Mouse (Mus musculus) liver, adult 2 months (tissue): ENCODE measurements at regions not wholly inside any gene's neighbourhood (a gene's known extent, or its start where the extent isn't known, plus 50 kb on each side); places are given as distances from the start of the nearest gene placed in this dataset.

Experiments
- DNase-seq: peaks from one replicate; pipeline ENCODE4 v3.0.0-alpha.2; 2011; ENCODE audit warnings: low read depth, low spot score; ENCODE audit errors: extremely low read depth
- H3K27ac ChIP-seq: fragments of 200-500 bp; replicated peaks from 2 replicates; pipeline ENCODE4 v1.5.1; 2012; ENCODE audit warnings: low read depth, mild to moderate bottlenecking, control low read depth, inconsistent platforms, low read length; ENCODE audit not compliant: insufficient read depth
- H3K27me3 ChIP-seq: fragments of 200-500 bp; 2 replicates; pipeline ENCODE4 v1.6.1; 2012; ENCODE audit warnings: mild to moderate bottlenecking, moderate library complexity, low read length, inconsistent platforms; ENCODE audit not compliant: control insufficient read depth, insufficient read depth
- H3K36me3 ChIP-seq: fragments of 200-500 bp; 2 replicates; pipeline ENCODE4 v1.6.1; 2012; ENCODE audit warnings: low read length, inconsistent platforms; ENCODE audit not compliant: control insufficient read depth, insufficient read depth
- H3K4me1 ChIP-seq: fragments of 200-500 bp; 2 replicates; pipeline ENCODE4 v1.6.1; 2011; ENCODE audit warnings: low read length; ENCODE audit not compliant: control insufficient read depth, insufficient read depth
- H3K4me3 ChIP-seq: fragments of 200-500 bp; 2 replicates; pipeline ENCODE4 v1.5.1; 2011; ENCODE audit warnings: low read depth, mild to moderate bottlenecking, control low read depth, low read length, moderate library complexity; ENCODE audit not compliant: insufficient read depth
- H3K79me2 ChIP-seq: fragments of 200-500 bp; 2 replicates; pipeline ENCODE4 v1.6.1; 2012; ENCODE audit warnings: inconsistent platforms, mild to moderate bottlenecking, low read length, moderate library complexity; ENCODE audit not compliant: control insufficient read depth, insufficient read depth
- H3K9ac ChIP-seq: fragments of 200-500 bp; 2 replicates; pipeline ENCODE4 v1.6.1; 2012; ENCODE audit warnings: low read depth, mild to moderate bottlenecking, control low read depth, inconsistent platforms, low read length
- CTCF ChIP-seq: fragments of 200-500 bp; IDR thresholded peaks from 2 replicates; pipeline ENCODE4 v1.5.1; 2011; ENCODE audit warnings: low read depth, low read length, control low read depth
- POLR2A ChIP-seq: fragments of 200-500 bp; IDR thresholded peaks from 2 replicates; pipeline ENCODE4 v1.6.1; 2011; ENCODE audit warnings: low read length, control low read depth; ENCODE audit not compliant: insufficient read depth; ENCODE audit errors: extremely low read depth
- WGBS: fragments of 180-500 bp; shearing (Covaris S2); methylation state at CpG from one replicate; pipeline ENCODE4 v1.1.7; 2018; 5-methylcytosine and 5-hydroxymethylcytosine counted together

GRCm38 (mm10) chr17:49149896-49150295 lies 217.7 kb downstream of the Lrfn2 start:
- no peak for DNase-seq
- WGBS, result 83% methylated on average over 4 of the region's 4 CpGs
- Histone ChIP-seq H3K4me3 (no peak overlapping the region), H3K27me3 (no peaks in the 10 kb centered on the region), H3K4me1 (no peaks in the 10 kb centered on the region), H3K36me3 (no peaks in the 10 kb centered on the region), H3K79me2 (no peaks in the 10 kb centered on the region), H3K27ac (no peak overlapping the region), H3K9ac (no peak overlapping the region)
- TF ChIP-seq POLR2A, result no peak
- no peak for TF ChIP-seq CTCF

DNA sequence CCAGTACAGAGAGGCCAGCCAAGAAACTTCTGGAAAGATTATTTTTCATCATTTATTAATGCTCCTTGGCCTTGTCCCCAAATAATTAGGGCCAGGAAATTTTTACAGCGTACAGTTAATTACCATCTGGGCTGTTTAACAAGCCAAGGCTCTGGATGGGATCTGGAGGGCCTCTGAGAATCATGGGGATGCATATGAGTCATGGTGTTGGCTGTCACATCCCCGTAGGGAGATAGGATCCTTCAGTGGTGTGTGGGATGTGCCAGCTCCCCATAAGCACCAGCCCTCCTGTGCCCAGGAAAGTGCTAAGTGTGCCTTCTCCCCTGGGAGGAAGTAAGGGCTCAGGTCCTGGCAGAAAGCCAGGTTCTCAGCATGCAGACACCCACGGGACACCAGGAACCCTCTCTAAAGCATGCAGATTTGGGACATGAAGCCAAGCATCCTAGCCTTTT lies 218.8 kb downstream of the Lrfn2 start:
- no peaks in the 10 kb centered on the region for H3K4me1 ChIP-seq
- H3K27ac ChIP-seq, result no peak overlapping the region
- H3K4me3 ChIP-seq, result no peak overlapping the region
- no peak overlapping the region for H3K9ac ChIP-seq
- no peaks in the 10 kb centered on the region for H3K27me3 ChIP-seq
- no peaks in the 10 kb centered on the region for H3K36me3 ChIP-seq
- DNase-seq, result peak; percentile 35
- no peaks in the 10 kb centered on the region for H3K79me2 ChIP-seq
- 61% methylated on average over 3 of the region's 3 CpGs for WGBS
- TF ChIP-seq CTCF, result no peak
- TF ChIP-seq POLR2A, result no peak

DNA sequence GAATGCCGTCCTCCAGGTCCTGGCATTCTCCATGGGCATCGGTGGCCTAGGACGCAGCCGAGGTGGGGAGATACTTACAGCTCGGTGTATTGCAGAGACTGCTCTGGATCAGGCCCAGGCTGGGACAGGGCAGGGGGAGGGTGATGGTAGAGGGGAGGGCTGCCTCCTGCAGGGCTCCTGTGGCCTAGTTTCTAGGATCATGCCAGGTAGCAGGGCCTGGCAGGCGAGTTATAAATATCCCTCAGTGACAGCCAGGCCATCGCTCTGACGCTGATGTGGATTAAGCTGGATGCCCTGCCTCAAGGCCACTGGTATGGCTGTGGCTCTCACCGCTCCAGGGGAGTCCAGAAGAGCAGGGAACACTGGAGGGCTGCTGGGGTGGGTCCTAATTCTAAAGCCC lies 221.8 kb downstream of the Lrfn2 start:
- no peak for DNase-seq
- 83% methylated on average over 9 of the region's 9 CpGs for WGBS
- Histone ChIP-seq H3K79me2 (no peaks in the 10 kb centered on the region), H3K27me3 (no peaks in the 10 kb centered on the region), H3K9ac (no peak overlapping the region), H3K4me3 (no peak overlapping the region), H3K27ac (no peak overlapping the region), H3K4me1 (no peaks in the 10 kb centered on the region), H3K36me3 (no peaks in the 10 kb centered on the region)
- TF ChIP-seq POLR2A (no peak), CTCF (no peak)

- no peak for DNase-seq
- no peaks in the 10 kb centered on the region for H3K4me1 ChIP-seq
- H3K36me3 ChIP-seq, result no peaks in the 10 kb centered on the region
- TF ChIP-seq CTCF, result no peak
- no peak overlapping the region for H3K4me3 ChIP-seq
- H3K27me3 ChIP-seq, result no peaks in the 10 kb centered on the region
- no peak overlapping the region for H3K9ac ChIP-seq
- 76% methylated on average over 9 of the region's 9 CpGs for WGBS
- H3K27ac ChIP-seq, result no peak overlapping the region
- no peaks in the 10 kb centered on the region for H3K79me2 ChIP-seq
These were observed 222.9 kb downstream of the Lrfn2 start for GRCm38 (mm10) chr17:49155001-49155515.

- Histone ChIP-seq H3K79me2 (no peaks in the 10 kb centered on the region), H3K27ac (no peak overlapping the region), H3K27me3 (no peaks in the 10 kb centered on the region), H3K36me3 (no peaks in the 10 kb centered on the region), H3K4me1 (no peaks in the 10 kb centered on the region), H3K9ac (no peak overlapping the region), H3K4me3 (no peak overlapping the region)
- no peak for DNase-seq
- TF ChIP-seq CTCF, result no peak
- TF ChIP-seq POLR2A, result no peak
- WGBS, result 74% methylated on average over 2 of the region's 2 CpGs
These were observed 225.4 kb downstream of the Lrfn2 start for GRCm38 (mm10) chr17:49157586-49157985.

DNA sequence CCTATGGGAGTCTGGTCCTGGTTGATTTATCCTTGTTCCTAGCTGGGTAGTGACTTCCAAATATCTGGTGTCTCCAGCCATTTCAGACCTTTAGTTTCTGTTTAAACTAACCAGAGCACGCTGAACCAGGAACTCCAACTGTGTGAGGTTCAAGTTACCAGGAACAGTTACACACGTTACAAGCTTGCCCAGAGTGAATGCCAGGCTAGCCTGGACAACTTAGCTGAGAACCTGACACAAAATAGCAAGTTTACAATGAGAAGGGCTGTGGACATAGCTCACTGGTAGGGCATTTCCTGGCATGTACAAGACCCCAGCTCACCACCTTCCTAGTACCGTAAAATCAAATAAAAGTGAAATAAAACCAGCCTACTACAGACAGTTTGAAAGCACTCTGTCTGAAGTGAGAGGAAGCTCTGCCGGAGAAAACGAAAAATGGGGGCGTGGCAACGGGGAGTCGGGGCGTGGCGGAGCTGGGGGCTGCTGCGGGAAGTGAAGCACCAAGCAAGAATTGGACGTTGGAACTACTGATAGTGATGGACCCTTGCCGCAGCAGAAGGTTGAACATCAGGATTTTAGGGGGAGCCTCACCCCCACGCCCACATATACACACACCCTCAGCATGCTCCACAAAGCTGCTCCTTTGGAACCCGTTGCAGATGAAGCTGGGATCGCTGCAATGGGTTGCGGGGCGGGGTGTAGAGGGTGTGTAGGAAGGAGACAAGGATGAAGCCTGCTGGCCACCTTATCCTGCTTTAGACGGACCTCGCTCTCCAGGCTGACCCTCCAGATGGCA lies 239.3 kb downstream of the Lrfn2 start:
- no peak overlapping the region for H3K27ac ChIP-seq
- H3K4me1 ChIP-seq, result peaks cover 2% of the 10 kb centered on the region; the same call in 1 of the 2 replicates
- no peaks in the 10 kb centered on the region for H3K36me3 ChIP-seq
- peak overlapping the region; percentile 24; the same call in 1 of the 2 replicates for H3K4me3 ChIP-seq
- H3K79me2 ChIP-seq, result no peaks in the 10 kb centered on the region
- H3K27me3 ChIP-seq, result no peaks in the 10 kb centered on the region
- peak overlapping the region; percentile 53 for H3K9ac ChIP-seq
- TF ChIP-seq CTCF (no peak), POLR2A (no peak)
- no peak for DNase-seq
- WGBS, result 11% methylated on average over 20 of the region's 20 CpGs
